Mouse (Mus musculus): ENCODE measurements at regions not wholly inside any gene's neighbourhood (a gene's known extent, or its start where the extent isn't known, plus 50 kb on each side); places are given as distances from the start of the nearest gene placed in this dataset.
A peak's percentile ranks its signal among the peaks of the same experiment; 100 is the strongest.

- no peak overlapping the region for H3K4me3 ChIP-seq
- H3K9ac ChIP-seq: no peak overlapping the region
- H3K27ac ChIP-seq: no peak overlapping the region
- no peaks in the 10 kb centered on the region for H3K9me3 ChIP-seq
- H3K36me3 ChIP-seq: no peaks in the 10 kb centered on the region
- H3K27me3 ChIP-seq: no peaks in the 10 kb centered on the region
- ATAC-seq (ENCODE audit: insufficient number of reproducible peaks, insufficient read depth, low FRiP score, low TSS enrichment): no peak
- H3K4me1 ChIP-seq: no peaks in the 10 kb centered on the region
- H3K4me2 ChIP-seq (replicated peaks): peak overlapping the region; percentile 11; the same call in 1 of the 2 replicates
- 27% methylated on average over 12 of the region's 12 CpGs for WGBS
Measured at GRCm38 (mm10) chr12:92004391-92005094, 155.6 kb upstream of the Sel1l start.

DNA sequence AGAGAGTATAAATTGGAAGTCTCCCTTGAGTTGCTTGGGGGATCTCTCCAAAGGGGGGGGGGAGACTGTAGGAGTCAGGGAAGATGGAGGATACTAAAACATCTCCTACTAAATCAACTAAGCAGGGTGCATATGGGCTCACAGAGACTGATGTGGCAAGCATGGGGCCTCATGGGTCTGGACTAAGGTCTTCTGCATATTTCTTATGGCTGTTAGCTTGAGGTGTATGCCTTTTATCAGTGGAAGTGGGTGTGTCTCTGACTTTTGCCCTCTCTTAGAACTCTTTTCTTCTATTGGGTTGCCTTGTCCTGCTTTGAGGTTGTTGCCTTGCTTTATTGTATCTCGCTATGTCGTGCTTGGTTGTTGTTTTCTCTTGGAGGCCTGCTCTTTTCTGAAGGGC is 150.1 kb upstream of the Sel1l start:
- Histone ChIP-seq H3K9ac (no peak overlapping the region), H3K4me2 (replicated peaks) (no peak overlapping the region), H3K36me3 (no peaks in the 10 kb centered on the region), H3K27ac (no peak overlapping the region), H3K4me3 (no peak overlapping the region), H3K9me3 (no peaks in the 10 kb centered on the region), H3K27me3 (no peaks in the 10 kb centered on the region), H3K4me1 (no peaks in the 10 kb centered on the region)
- WGBS: 98% methylated on average over 2 of the region's 2 CpGs
- ATAC-seq (ENCODE audit: insufficient number of reproducible peaks, insufficient read depth, low FRiP score, low TSS enrichment): no peak

DNA sequence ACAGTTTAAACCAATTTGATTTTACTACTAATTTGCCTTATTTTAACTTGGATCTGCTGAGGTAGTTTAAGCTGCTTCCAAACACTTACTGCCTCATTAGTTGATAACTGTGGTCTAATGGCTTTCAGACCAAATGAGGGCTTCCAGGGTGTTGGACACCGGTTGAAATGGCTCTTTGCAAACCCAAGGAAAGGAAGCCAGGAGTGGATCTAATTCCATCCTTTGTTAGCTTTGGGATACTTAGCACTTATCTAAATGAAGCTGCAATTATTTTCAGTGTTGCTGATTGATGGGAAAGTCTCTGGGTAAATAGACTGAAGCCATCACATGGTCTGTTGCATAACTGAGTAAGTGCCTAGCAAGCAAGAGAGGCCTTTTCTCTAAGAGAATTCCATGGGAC is 148.4 kb upstream of the Sel1l start:
- H3K4me2 ChIP-seq (replicated peaks): no peak overlapping the region
- ATAC-seq (ENCODE audit: insufficient number of reproducible peaks, insufficient read depth, low FRiP score, low TSS enrichment): no peak
- no peaks in the 10 kb centered on the region for H3K4me1 ChIP-seq
- H3K27me3 ChIP-seq: no peaks in the 10 kb centered on the region
- no peaks in the 10 kb centered on the region for H3K9me3 ChIP-seq
- H3K27ac ChIP-seq: no peak overlapping the region
- no peak overlapping the region for H3K9ac ChIP-seq
- no peak overlapping the region for H3K4me3 ChIP-seq
- no peaks in the 10 kb centered on the region for H3K36me3 ChIP-seq
- 55% methylated on average over 1 of the region's 1 CpGs for WGBS

- no peaks in the 10 kb centered on the region for H3K4me1 ChIP-seq
- no peak overlapping the region for H3K27ac ChIP-seq
- H3K9me3 ChIP-seq: no peaks in the 10 kb centered on the region
- H3K36me3 ChIP-seq: no peaks in the 10 kb centered on the region
- H3K27me3 ChIP-seq: no peaks in the 10 kb centered on the region
- no peak overlapping the region for H3K4me2 ChIP-seq (replicated peaks)
- 72% methylated on average over 2 of the region's 2 CpGs for WGBS
- ATAC-seq (ENCODE audit: insufficient number of reproducible peaks, insufficient read depth, low FRiP score, low TSS enrichment): no peak
- H3K4me3 ChIP-seq: no peak overlapping the region
- H3K9ac ChIP-seq: no peak overlapping the region
Measured at GRCm38 (mm10) chr12:91995545-91995944, 146.6 kb upstream of the Sel1l start.

GRCm38 (mm10) chr12:91986448-91986847 is 137.5 kb upstream of the Sel1l start:
- 89% methylated on average over 4 of the region's 4 CpGs for WGBS
- H3K9me3 ChIP-seq: no peaks in the 10 kb centered on the region
- H3K36me3 ChIP-seq: no peaks in the 10 kb centered on the region

DNA sequence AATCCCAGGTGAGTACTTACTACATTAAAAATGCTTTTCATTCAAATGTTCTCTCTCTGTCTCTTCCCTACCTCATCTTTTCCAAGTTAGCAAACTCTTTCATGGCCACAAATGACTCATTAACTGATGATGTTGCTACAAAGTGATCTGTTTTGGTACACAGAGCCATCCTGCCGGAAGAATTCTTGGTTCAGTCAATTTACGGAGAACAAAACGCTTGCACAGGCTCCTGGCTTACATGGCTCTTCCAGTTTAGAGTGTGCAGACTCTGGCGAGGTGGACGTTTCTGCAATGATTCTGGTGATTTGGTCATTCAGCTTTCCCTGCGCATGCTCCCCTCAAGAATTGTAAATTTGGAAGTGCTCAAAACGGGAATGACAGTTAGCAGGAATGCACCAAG is 131.4 kb upstream of the Sel1l start:
- ATAC-seq (ENCODE audit: insufficient number of reproducible peaks, insufficient read depth, low FRiP score, low TSS enrichment): no peak
- Histone ChIP-seq H3K4me2 (replicated peaks) (no peak overlapping the region), H3K36me3 (no peaks in the 10 kb centered on the region), H3K27me3 (no peaks in the 10 kb centered on the region), H3K4me3 (no peak overlapping the region), H3K27ac (no peak overlapping the region), H3K9me3 (no peaks in the 10 kb centered on the region), H3K4me1 (no peaks in the 10 kb centered on the region), H3K9ac (no peak overlapping the region)
- 69% methylated on average over 7 of the region's 7 CpGs for WGBS

More at GRCm38 (mm10) chr12:91986448-91986847, 137.5 kb upstream of the Sel1l start:
- Histone ChIP-seq H3K4me1 (no peaks in the 10 kb centered on the region), H3K9ac (no peak overlapping the region), H3K27me3 (no peaks in the 10 kb centered on the region), H3K4me2 (replicated peaks) (no peak overlapping the region), H3K4me3 (no peak overlapping the region), H3K27ac (no peak overlapping the region)
- ATAC-seq (ENCODE audit: insufficient number of reproducible peaks, insufficient read depth, low FRiP score, low TSS enrichment): no peak

DNA sequence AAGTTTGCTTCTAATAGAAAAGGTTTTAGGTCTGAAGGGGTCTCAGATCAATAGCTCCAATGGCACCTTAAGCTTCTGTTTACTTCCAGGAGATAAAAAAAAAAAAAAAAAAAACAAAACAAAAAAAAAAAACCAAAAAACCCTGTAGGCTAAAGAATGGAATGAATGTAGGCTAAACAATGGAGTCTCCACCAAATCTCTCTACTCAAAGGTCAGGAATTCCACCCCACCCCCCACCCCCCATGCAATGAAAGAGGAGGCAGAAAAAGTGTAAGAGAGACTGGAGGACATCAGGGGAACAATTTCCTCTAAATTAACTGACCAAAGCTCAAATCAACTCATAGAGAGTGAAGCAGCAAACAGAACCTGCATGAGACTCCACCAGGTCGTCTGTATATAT is 122.1 kb upstream of the Sel1l start:
- H3K9ac ChIP-seq: no peak overlapping the region
- H3K4me1 ChIP-seq: no peaks in the 10 kb centered on the region
- H3K27me3 ChIP-seq: no peaks in the 10 kb centered on the region
- 54% methylated on average over 1 of the region's 1 CpGs for WGBS
- no peak for ATAC-seq (ENCODE audit: insufficient number of reproducible peaks, insufficient read depth, low FRiP score, low TSS enrichment)
- no peak overlapping the region for H3K4me3 ChIP-seq
- H3K27ac ChIP-seq: no peak overlapping the region
- H3K4me2 ChIP-seq (replicated peaks): no peak overlapping the region
- no peaks in the 10 kb centered on the region for H3K36me3 ChIP-seq
- no peaks in the 10 kb centered on the region for H3K9me3 ChIP-seq

DNA sequence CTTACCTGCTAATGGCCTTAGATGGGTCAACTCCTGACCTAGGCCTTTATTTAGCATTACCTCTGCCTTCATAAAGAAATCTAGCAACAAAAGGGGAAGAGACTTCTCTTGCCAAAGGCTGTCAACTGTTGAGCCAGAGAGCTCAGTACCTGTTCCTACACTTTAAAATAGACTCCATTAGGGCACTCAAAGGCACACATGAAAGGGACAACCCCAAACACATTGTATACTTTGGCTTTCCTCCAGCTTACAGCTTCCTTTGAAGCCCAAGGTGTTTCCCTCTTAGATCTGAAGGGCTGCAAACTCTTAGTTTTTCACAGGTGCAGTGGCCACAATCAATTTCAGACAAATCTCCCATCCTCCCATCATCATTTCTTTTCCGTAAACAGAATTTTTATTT is 117.0 kb upstream of the Sel1l start:
- ATAC-seq (ENCODE audit: insufficient number of reproducible peaks, insufficient read depth, low FRiP score, low TSS enrichment): no peak
- no peak overlapping the region for H3K9ac ChIP-seq
- H3K27ac ChIP-seq: no peak overlapping the region
- H3K36me3 ChIP-seq: no peaks in the 10 kb centered on the region
- H3K4me1 ChIP-seq: no peaks in the 10 kb centered on the region
- H3K9me3 ChIP-seq: no peaks in the 10 kb centered on the region
- WGBS: 86% methylated on average over 1 of the region's 1 CpGs
- no peaks in the 10 kb centered on the region for H3K27me3 ChIP-seq
- no peak overlapping the region for H3K4me3 ChIP-seq
- H3K4me2 ChIP-seq (replicated peaks): no peak overlapping the region

GRCm38 (mm10) chr12:91963239-91963638 is 114.3 kb upstream of the Sel1l start:
- Histone ChIP-seq H3K4me1 (no peaks in the 10 kb centered on the region), H3K4me2 (replicated peaks) (no peak overlapping the region), H3K4me3 (no peak overlapping the region), H3K9ac (no peak overlapping the region), H3K27ac (no peak overlapping the region), H3K27me3 (no peaks in the 10 kb centered on the region), H3K9me3 (no peaks in the 10 kb centered on the region), H3K36me3 (no peaks in the 10 kb centered on the region)
- WGBS: 62% methylated on average over 5 of the region's 5 CpGs
- no peak for ATAC-seq (ENCODE audit: insufficient number of reproducible peaks, insufficient read depth, low FRiP score, low TSS enrichment)

DNA sequence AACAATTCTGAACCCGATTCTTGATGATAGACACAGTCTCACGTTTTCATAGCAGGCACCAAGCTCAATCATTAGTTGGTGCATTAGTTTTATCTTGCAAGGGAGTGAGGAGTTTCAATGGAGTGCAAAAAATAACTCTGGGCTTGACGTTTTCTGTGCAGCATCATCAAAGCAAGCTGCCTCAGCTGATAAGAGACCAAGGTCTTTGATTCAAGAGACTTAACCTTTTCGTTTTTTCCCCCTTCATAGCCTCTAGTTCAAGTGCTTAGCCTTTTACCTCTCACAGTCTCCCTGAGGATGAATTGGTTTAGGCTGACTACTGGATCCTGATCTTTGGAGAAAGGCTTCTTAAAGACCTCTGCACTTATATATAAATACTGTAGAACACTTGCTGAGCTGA is 109.1 kb upstream of the Sel1l start:
- no peak overlapping the region for H3K9ac ChIP-seq
- H3K27ac ChIP-seq: no peak overlapping the region
- H3K9me3 ChIP-seq: no peaks in the 10 kb centered on the region
- no peaks in the 10 kb centered on the region for H3K4me1 ChIP-seq
- no peaks in the 10 kb centered on the region for H3K36me3 ChIP-seq
- 66% methylated on average over 4 of the region's 4 CpGs for WGBS
- no peak overlapping the region for H3K4me2 ChIP-seq (replicated peaks)
- no peak overlapping the region for H3K4me3 ChIP-seq
- no peaks in the 10 kb centered on the region for H3K27me3 ChIP-seq
- ATAC-seq (ENCODE audit: insufficient number of reproducible peaks, insufficient read depth, low FRiP score, low TSS enrichment): no peak

DNA sequence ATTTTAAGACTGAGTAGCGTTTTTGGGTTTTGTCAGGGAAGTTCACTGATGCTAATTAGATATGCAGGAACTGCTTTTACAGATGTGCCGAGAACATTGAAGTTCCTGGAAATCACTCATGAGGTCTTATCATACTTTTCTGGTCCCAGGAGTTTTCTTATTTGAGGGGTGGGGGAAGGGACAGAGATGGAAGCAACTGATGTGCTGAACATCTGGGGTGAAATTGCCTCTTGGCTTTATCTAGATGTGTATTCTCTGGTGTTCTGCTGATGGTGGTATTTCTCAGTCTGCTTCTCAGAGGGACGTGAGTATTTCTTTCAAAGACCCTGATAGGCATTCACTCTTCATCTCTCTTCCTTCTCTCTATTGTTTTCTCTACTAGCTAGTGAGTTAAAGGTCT is 107.5 kb upstream of the Sel1l start:
- no peak for ATAC-seq (ENCODE audit: insufficient number of reproducible peaks, insufficient read depth, low FRiP score, low TSS enrichment)
- Histone ChIP-seq H3K4me1 (no peaks in the 10 kb centered on the region), H3K9ac (no peak overlapping the region), H3K4me3 (no peak overlapping the region), H3K9me3 (no peaks in the 10 kb centered on the region), H3K27me3 (no peaks in the 10 kb centered on the region), H3K4me2 (replicated peaks) (no peak overlapping the region), H3K27ac (no peak overlapping the region), H3K36me3 (no peaks in the 10 kb centered on the region)
- 72% methylated on average over 3 of the region's 3 CpGs for WGBS

DNA sequence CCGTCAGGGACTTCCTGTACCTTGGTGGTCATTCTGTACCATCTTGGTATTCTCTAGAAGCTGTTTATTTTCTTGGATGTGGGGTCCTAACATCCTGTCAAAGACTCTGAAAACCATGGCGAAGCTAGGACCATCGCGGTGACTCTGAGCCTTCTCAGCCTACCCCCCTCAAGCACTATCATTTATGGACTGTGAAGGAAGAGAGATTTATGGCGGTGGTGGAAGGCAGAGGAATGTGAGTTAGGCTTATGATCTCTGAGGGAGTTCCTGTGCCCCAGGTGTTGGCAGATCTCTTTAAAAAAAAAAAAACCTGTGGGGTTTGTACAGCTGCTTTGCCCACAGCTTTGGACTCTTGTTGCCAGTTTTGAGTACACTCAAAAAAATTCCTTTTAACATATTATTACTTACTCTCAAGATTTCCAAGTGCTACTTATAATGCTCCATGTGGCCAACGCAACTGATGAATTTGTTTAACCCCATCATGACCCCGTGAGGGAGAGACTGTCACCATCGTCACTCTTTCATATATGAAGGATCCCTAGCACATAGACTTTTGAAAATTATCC is 99.7 kb upstream of the Sel1l start:
- Histone ChIP-seq H3K36me3 (no peaks in the 10 kb centered on the region), H3K4me3 (no peak overlapping the region), H3K9ac (no peak overlapping the region), H3K27me3 (no peaks in the 10 kb centered on the region), H3K27ac (no peak overlapping the region), H3K4me2 (replicated peaks) (no peak overlapping the region), H3K9me3 (no peaks in the 10 kb centered on the region), H3K4me1 (no peaks in the 10 kb centered on the region)
- no peak for ATAC-seq (ENCODE audit: insufficient number of reproducible peaks, insufficient read depth, low FRiP score, low TSS enrichment)
- WGBS: 84% methylated on average over 8 of the region's 8 CpGs

All from embryonic facial prominence, embryonic 12.5 days (tissue).